Mouse (Mus musculus): ENCODE measurements around the gene Epb41.

GRCm38 (mm10) chr4:132093928-132094327, 18.8 kb upstream of the Epb41 start:
- TF ChIP-seq CTCF (IDR thresholded peaks at IDR 0.05; ENCODE audit: extremely low read depth, insufficient read length, insufficient replicate concordance, low read depth, low read length) (no peak), POLR2A (IDR thresholded peaks at IDR 0.05; ENCODE audit: low read depth, low read length) (no peak)
